Mouse (Mus musculus) spleen, adult 2 months (tissue): Measurements from ENCODE around the gene Sae1. TPM values are rescaled to one million over a fixed set of nuclear protein-coding genes. Genes with fewer than 3 reads are reported as not detected.
A peak's percentile ranks its signal among the peaks of the same experiment; 100 is the strongest.

Source experiments
- DNase-seq, 2 experiments: peaks; one replicate each; pipeline versions ENCODE4 v3.0.0 to v3.0.0-alpha.2; 2012 to 2021; ENCODE audit warnings: low spot score in 2 of 2, low read depth in 1 of 2
- H3K27ac ChIP-seq: fragments of 200-500 bp; 2 replicates; pipeline ENCODE4 v1.5.1; 2012; ENCODE audit warnings: low read length, inconsistent platforms; ENCODE audit not compliant: insufficient read depth
- H3K27me3 ChIP-seq: fragments of 200-500 bp; 2 replicates; pipeline ENCODE4 v1.6.1; 2012; ENCODE audit warnings: mild to moderate bottlenecking, moderate library complexity, low read length, inconsistent platforms; ENCODE audit not compliant: control insufficient read depth, insufficient read depth
- H3K36me3 ChIP-seq: fragments of 200-500 bp; 2 replicates; pipeline ENCODE4 v1.6.1; 2012; ENCODE audit warnings: mild to moderate bottlenecking, low read length, inconsistent platforms; ENCODE audit not compliant: control insufficient read depth, insufficient read depth
- H3K4me1 ChIP-seq: fragments of 200-500 bp; 2 replicates; pipeline ENCODE4 v1.6.1; 2011; ENCODE audit warnings: inconsistent platforms; ENCODE audit not compliant: control insufficient read depth, insufficient read depth, insufficient read length
- H3K4me3 ChIP-seq: fragments of 200-500 bp; 2 replicates; pipeline ENCODE4 v1.5.1; 2011; ENCODE audit warnings: mild to moderate bottlenecking, inconsistent platforms; ENCODE audit not compliant: insufficient read depth, insufficient read length; ENCODE audit errors: extremely low read depth
- CTCF ChIP-seq: fragments of 200-500 bp; IDR thresholded peaks from 2 replicates; pipeline ENCODE4 v1.5.1; 2011; ENCODE audit warnings: mild to moderate bottlenecking, inconsistent platforms; ENCODE audit not compliant: insufficient read depth, insufficient read length, insufficient replicate concordance; ENCODE audit errors: extremely low read depth
- POLR2A ChIP-seq: fragments of 200-500 bp; IDR thresholded peaks from 2 replicates; pipeline ENCODE4 v1.6.1; 2011; ENCODE audit warnings: low read depth, low read length, inconsistent platforms
- WGBS: fragments of 180-500 bp; shearing (Covaris S2); methylation state at CpG from one replicate; pipeline ENCODE4 v1.1.7; 2018; 5-methylcytosine and 5-hydroxymethylcytosine counted together
- polyA plus RNA-seq: library from polyadenylated mRNA; depleted of rRNA; stranded (reverse); fragments of >200 nt; gene quantifications from 2 replicates; pipeline ENCODE4 v1.2.3, GENCODE M21; 2012

Sae1 gene
- polyA plus RNA-seq, 1 experiment: 20.7 TPM

GRCm38 (mm10) chr7:16287016-16287415 is 100.6 kb downstream of the Sae1 start:
- Histone ChIP-seq H3K27ac (peak overlapping the region; percentile 89), H3K4me3 (peak overlapping the region; percentile 72), H3K4me1 (peaks cover 7% of the 10 kb centered on the region; the same call in 1 of the 2 replicates), H3K27me3 (no peaks in the 10 kb centered on the region), H3K36me3 (peaks cover 18% of the 10 kb centered on the region)
- TF ChIP-seq POLR2A (no peak), CTCF (no peak)
- DNase-seq: no peak
- WGBS: 62% methylated on average over 2 of the region's 2 CpGs

- peak; percentile 95 to 100 for DNase-seq
- WGBS: under 1% methylated on average over 68 of the region's 70 CpGs
- TF ChIP-seq POLR2A (no peak; the same call in 1 of the 2 replicates), CTCF (no peak)
Observed at GRCm38 (mm10) chr7:16286026-16286961, 101.3 kb downstream of the Sae1 start, which contains the start of gene Ccdc9. Ccdc9 (minus strand) TSS chr7:16286795.

GRCm38 (mm10) chr7:16285450-16286025 is 102.1 kb downstream of the Sae1 start:
- Histone ChIP-seq H3K4me1 (peaks cover 7% of the 10 kb centered on the region; the same call in 1 of the 2 replicates), H3K4me3 (peak overlapping the region; percentile 33; the same call in 1 of the 2 replicates), H3K36me3 (peaks cover 27% of the 10 kb centered on the region), H3K27ac (peak overlapping the region; percentile 60), H3K27me3 (no peaks in the 10 kb centered on the region)
- 2% methylated on average over 14 of the region's 14 CpGs for WGBS
- peak in 1 of 2 experiments; percentile 54 for DNase-seq
- TF ChIP-seq CTCF (no peak), POLR2A (no peak)

More at GRCm38 (mm10) chr7:16286026-16286961, 101.3 kb downstream of the Sae1 start, which contains the start of gene Ccdc9:
- peaks cover 22% of the 10 kb centered on the region for H3K36me3 ChIP-seq
- peaks cover 7% of the 10 kb centered on the region; the same call in 1 of the 2 replicates for H3K4me1 ChIP-seq
- peak within 1 kb of the TSS; percentile 89 for H3K27ac ChIP-seq
- H3K4me3 ChIP-seq: peak within 1 kb of the TSS; percentile 72
- no peaks in the 10 kb centered on the region for H3K27me3 ChIP-seq

GRCm38 (mm10) chr7:16284904-16285303 is 102.7 kb downstream of the Sae1 start:
- Histone ChIP-seq H3K4me3 (no peak overlapping the region), H3K4me1 (peaks cover 7% of the 10 kb centered on the region; the same call in 1 of the 2 replicates), H3K27ac (no peak overlapping the region), H3K27me3 (no peaks in the 10 kb centered on the region), H3K36me3 (peaks cover 30% of the 10 kb centered on the region)
- no peak for DNase-seq
- 82% methylated on average over 9 of the region's 9 CpGs for WGBS
- TF ChIP-seq POLR2A (no peak), CTCF (no peak)

GRCm38 (mm10) chr7:16284001-16284400 is 103.6 kb downstream of the Sae1 start:
- WGBS: 96% methylated on average over 8 of the region's 8 CpGs
- Histone ChIP-seq H3K27ac (no peak overlapping the region), H3K4me1 (peaks cover 7% of the 10 kb centered on the region; the same call in 1 of the 2 replicates), H3K4me3 (no peak overlapping the region), H3K27me3 (no peaks in the 10 kb centered on the region), H3K36me3 (peaks cover 31% of the 10 kb centered on the region)
- no peak for TF ChIP-seq CTCF
- no peak for TF ChIP-seq POLR2A
- no peak for DNase-seq

GRCm38 (mm10) chr7:16282334-16282733 is 105.3 kb downstream of the Sae1 start:
- no peak for TF ChIP-seq POLR2A
- no peak for TF ChIP-seq CTCF
- 97% methylated on average over 13 of the region's 13 CpGs for WGBS
- H3K36me3 ChIP-seq: peaks cover 40% of the 10 kb centered on the region

More at GRCm38 (mm10) chr7:16282334-16282733, 105.3 kb downstream of the Sae1 start:
- no peak for DNase-seq
- Histone ChIP-seq H3K4me3 (no peak overlapping the region), H3K27me3 (no peaks in the 10 kb centered on the region), H3K27ac (no peak overlapping the region), H3K4me1 (peaks cover 7% of the 10 kb centered on the region; the same call in 1 of the 2 replicates)
